Mouse (Mus musculus) lung, adult 18-20 months (tissue): ENCODE results near the gene Ifnl2.

Experiments
- DNase-seq, 2 experiments: peaks; one replicate each; pipeline ENCODE4 v3.0.0; 2022; ENCODE audit warnings: mixed read lengths in 2 of 2

Gene Ifnl2

GRCm38 (mm10) chr7:28490410-28490809 is 19.8 kb downstream of the Ifnl2 start:
- DNase-seq, result peak; percentile 65 to 82

GRCm38 (mm10) chr7:28488030-28488491 is 22.2 kb downstream of the Ifnl2 start:
- DNase-seq, result peak; percentile 49 to 77

- no peak for DNase-seq
Observed at GRCm38 (mm10) chr7:28484192-28484591, 26.1 kb downstream of the Ifnl2 start.

GRCm38 (mm10) chr7:28482854-28483253 is 27.4 kb downstream of the Ifnl2 start:
- no peak for DNase-seq

- DNase-seq, result no peak
Observed at GRCm38 (mm10) chr7:28478854-28479253, 31.4 kb downstream of the Ifnl2 start.

GRCm38 (mm10) chr7:28477363-28477762 is 32.9 kb downstream of the Ifnl2 start:
- no peak for DNase-seq

GRCm38 (mm10) chr7:28476191-28476590 is 34.1 kb downstream of the Ifnl2 start:
- no peak for DNase-seq

- DNase-seq, result peak; percentile 61 to 70
Observed at GRCm38 (mm10) chr7:28467213-28467751, 43.0 kb downstream of the Ifnl2 start.

GRCm38 (mm10) chr7:28466721-28467212 is 43.5 kb downstream of the Ifnl2 start:
- no peak for DNase-seq

GRCm38 (mm10) chr7:28464416-28465212 is 45.6 kb downstream of the Ifnl2 start:
- peak; percentile 75 to 79 for DNase-seq

- DNase-seq, result no peak
Observed at GRCm38 (mm10) chr7:28462769-28463168, 47.5 kb downstream of the Ifnl2 start.

GRCm38 (mm10) chr7:28460361-28460760 is 49.9 kb downstream of the Ifnl2 start:
- DNase-seq, result no peak
